Mouse (Mus musculus) heart, adult 2 months (tissue): ENCODE results near the gene Ppard. TPM values are rescaled to one million over a fixed set of nuclear protein-coding genes. Genes with fewer than 3 reads are reported as not detected.

ENCODE experiments used
- DNase-seq, 2 experiments: peaks; one replicate each; pipeline ENCODE4 v3.0.0; 2021
- H3K27ac ChIP-seq: fragments of 200-600 bp; 2 replicates; pipeline ENCODE4 v1.8.1; 2022
- H3K27me3 ChIP-seq: fragments of 200-500 bp; 2 replicates; pipeline ENCODE4 v1.6.1; 2012; ENCODE audit warnings: mild to moderate bottlenecking, low read length, inconsistent platforms, mixed read lengths; ENCODE audit not compliant: control insufficient read depth, insufficient read depth
- H3K36me3 ChIP-seq: fragments of 200-500 bp; 2 replicates; pipeline ENCODE4 v1.6.1; 2012; ENCODE audit warnings: low read length, inconsistent platforms; ENCODE audit not compliant: control insufficient read depth, insufficient read depth
- H3K4me1 ChIP-seq: fragments of 200-500 bp; 2 replicates; pipeline ENCODE4 v1.6.1; 2011; ENCODE audit warnings: low read length; ENCODE audit not compliant: control insufficient read depth, insufficient read depth
- H3K4me3 ChIP-seq: fragments of 200-600 bp; 2 replicates; pipeline ENCODE4 v1.8.1; 2022
- H3K79me2 ChIP-seq: fragments of 200-500 bp; replicated peaks from 2 replicates; pipeline ENCODE4 v1.6.1; 2012; ENCODE audit warnings: mild to moderate bottlenecking, inconsistent platforms, low read length, moderate library complexity, mixed read lengths; ENCODE audit not compliant: control insufficient read depth, insufficient read depth
- H3K9ac ChIP-seq: fragments of 200-500 bp; 2 replicates; pipeline ENCODE4 v1.6.1; 2012; ENCODE audit warnings: low read depth, mild to moderate bottlenecking, control low read depth, inconsistent platforms, low read length, mixed read lengths
- CTCF ChIP-seq: fragments of 200-600 bp; IDR thresholded peaks from 2 replicates; pipeline ENCODE4 v1.8.1; 2022; ENCODE audit warnings: antibody characterized with exemption, mild to moderate bottlenecking, moderate library complexity
- EP300 ChIP-seq: fragments of 200-500 bp; IDR thresholded peaks from 2 replicates; pipeline ENCODE4 v1.6.1; 2011; ENCODE audit warnings: low read depth, low read length, control low read depth; ENCODE audit not compliant: insufficient read depth
- POLR2A ChIP-seq: fragments of 200-500 bp; IDR thresholded peaks from 2 replicates; pipeline ENCODE4 v1.6.1; 2011; ENCODE audit warnings: mild to moderate bottlenecking, low read depth, low read length, control low read depth; ENCODE audit not compliant: insufficient read depth
- WGBS: fragments of 180-500 bp; shearing (Covaris S2); methylation state at CpG from one replicate; pipeline ENCODE4 v1.1.7; 2018; 5-methylcytosine and 5-hydroxymethylcytosine counted together
- intact Hi-C: fragments of 180-260 bp; cut with DNase I; formaldehyde crosslinking; loops from one replicate; pipeline ENCODE4 v1.15.1; 2025
- polyA plus RNA-seq: library from polyadenylated mRNA; depleted of rRNA; stranded (reverse); fragments of >200 nt; gene quantifications from 2 replicates; pipeline ENCODE4 v1.2.3, GENCODE M21; 2012
- total RNA-seq, 2 experiments: library from RNA; stranded (reverse); gene quantifications; 2 replicates each; pipeline ENCODE4 v1.2.3; 2021

The Ppard gene
- total and polyA plus RNA-seq, 3 experiments, result 31.5 to 35.9 (median 33.0) TPM

- DNase-seq, result no peak
- Histone ChIP-seq H3K36me3 (no peaks in the 10 kb centered on the region), H3K4me3 (no peak overlapping the region), H3K4me1 (peaks cover 21% of the 10 kb centered on the region), H3K79me2 (no peaks in the 10 kb centered on the region; the same call in none of the 2 replicates), H3K27ac (peak overlapping the region; percentile 75), H3K9ac (no peak overlapping the region), H3K27me3 (no peaks in the 10 kb centered on the region)
- intact Hi-C loops, result loop anchor here (5.0 kb wide), 1 partner anchor 36 kb away; no protein-coding TSS in a partner anchor
- WGBS, result 63% methylated on average over 4 of the region's 4 CpGs
- TF ChIP-seq POLR2A, result no peak
- TF ChIP-seq CTCF, result no peak
- no peak for TF ChIP-seq EP300
These were observed 4.1 kb downstream of the Ppard start for GRCm38 (mm10) chr17:28236636-28237015.

- WGBS, result 63% methylated on average over 5 of the region's 5 CpGs
- Histone ChIP-seq H3K9ac (no peak overlapping the region), H3K36me3 (no peaks in the 10 kb centered on the region), H3K4me1 (peaks cover 21% of the 10 kb centered on the region), H3K79me2 (no peaks in the 10 kb centered on the region; the same call in none of the 2 replicates), H3K27ac (no peak overlapping the region; the same call in 1 of the 2 replicates), H3K4me3 (no peak overlapping the region), H3K27me3 (no peaks in the 10 kb centered on the region)
- DNase-seq, result no peak
- intact Hi-C loops, result loop anchor here (5.0 kb wide), 1 partner anchor 35 kb away; no protein-coding TSS in a partner anchor
- no peak for TF ChIP-seq POLR2A
These were observed 4.9 kb downstream of the Ppard start for GRCm38 (mm10) chr17:28237362-28237761.

GRCm38 (mm10) chr17:28237874-28238273 lies 5.4 kb downstream of the Ppard start:
- Histone ChIP-seq H3K79me2 (no peaks in the 10 kb centered on the region; the same call in none of the 2 replicates), H3K4me3 (no peak overlapping the region), H3K27me3 (no peaks in the 10 kb centered on the region), H3K36me3 (no peaks in the 10 kb centered on the region), H3K27ac (no peak overlapping the region; the same call in 1 of the 2 replicates), H3K4me1 (peaks cover 21% of the 10 kb centered on the region), H3K9ac (no peak overlapping the region)
- intact Hi-C loops, result loop anchor here (5.0 kb wide), 1 partner anchor 34 kb away; no protein-coding TSS in a partner anchor
- 73% methylated on average over 6 of the region's 6 CpGs for WGBS
- TF ChIP-seq EP300 (no peak), POLR2A (no peak), CTCF (no peak)
- DNase-seq, result no peak

- Histone ChIP-seq H3K4me3 (no peak overlapping the region), H3K79me2 (peaks cover 2% of the 10 kb centered on the region), H3K4me1 (peaks cover 15% of the 10 kb centered on the region), H3K9ac (no peak overlapping the region), H3K27me3 (no peaks in the 10 kb centered on the region), H3K36me3 (no peaks in the 10 kb centered on the region), H3K27ac (no peak overlapping the region)
- intact Hi-C loops, result no loop called here
- WGBS, result 69% methylated on average over 5 of the region's 5 CpGs
- DNase-seq, result no peak
- TF ChIP-seq EP300 (no peak), POLR2A (no peak), CTCF (no peak)
These were observed 8.3 kb downstream of the Ppard start for GRCm38 (mm10) chr17:28240846-28241245.

DNA sequence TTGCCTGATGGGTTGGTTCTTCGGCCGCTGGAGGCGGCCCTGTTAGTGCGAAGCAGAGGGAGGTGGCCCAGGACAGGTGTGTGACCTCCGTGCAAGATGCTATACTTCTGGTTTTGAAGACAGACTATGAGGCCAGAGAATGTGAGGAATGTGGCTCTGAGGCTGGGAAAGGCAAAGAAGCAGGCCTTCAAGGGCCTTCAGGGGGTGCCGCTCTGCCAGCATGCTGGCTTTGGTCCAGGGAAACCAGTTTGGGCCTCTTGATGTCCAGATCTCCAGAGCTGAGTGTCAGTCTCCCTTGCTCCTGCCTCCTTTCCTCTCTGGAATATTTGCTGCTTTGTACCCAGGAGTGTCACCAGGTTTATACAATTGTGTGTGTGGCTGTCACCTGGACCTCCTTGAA lies 9.8 kb downstream of the Ppard start:
- no peak for TF ChIP-seq CTCF
- H3K4me3 ChIP-seq, result no peak overlapping the region
- H3K27ac ChIP-seq, result no peak overlapping the region
- no peaks in the 10 kb centered on the region for H3K27me3 ChIP-seq
- intact Hi-C loops, result no loop called here
- H3K79me2 ChIP-seq, result peaks cover 2% of the 10 kb centered on the region
- no peaks in the 10 kb centered on the region for H3K36me3 ChIP-seq
- DNase-seq, result no peak
- H3K9ac ChIP-seq, result no peak overlapping the region
- peaks cover 8% of the 10 kb centered on the region for H3K4me1 ChIP-seq
- 88% methylated on average over 6 of the region's 6 CpGs for WGBS

- intact Hi-C loops, result no loop called here
- WGBS, result 75% methylated on average over 6 of the region's 6 CpGs
- Histone ChIP-seq H3K36me3 (no peaks in the 10 kb centered on the region), H3K4me3 (no peak overlapping the region), H3K79me2 (peaks cover 2% of the 10 kb centered on the region), H3K4me1 (peaks cover 20% of the 10 kb centered on the region), H3K9ac (no peak overlapping the region), H3K27ac (no peak overlapping the region), H3K27me3 (no peaks in the 10 kb centered on the region)
- TF ChIP-seq EP300 (no peak), POLR2A (no peak), CTCF (no peak)
- DNase-seq, result no peak
These were observed 11.7 kb downstream of the Ppard start for GRCm38 (mm10) chr17:28244214-28244613.

- H3K27ac ChIP-seq, result no peak overlapping the region
These were observed 12.2 kb downstream of the Ppard start for GRCm38 (mm10) chr17:28244714-28245113.

More at GRCm38 (mm10) chr17:28244714-28245113, 12.2 kb downstream of the Ppard start:
- H3K4me1 ChIP-seq, result peaks cover 20% of the 10 kb centered on the region
- TF ChIP-seq POLR2A (no peak), CTCF (no peak), EP300 (no peak)
- peaks cover 2% of the 10 kb centered on the region for H3K79me2 ChIP-seq
- DNase-seq, result no peak
- no peaks in the 10 kb centered on the region for H3K36me3 ChIP-seq
- no peak overlapping the region for H3K9ac ChIP-seq
- H3K4me3 ChIP-seq, result no peak overlapping the region
- 58% methylated on average over 6 of the region's 6 CpGs for WGBS
- intact Hi-C loops, result no loop called here
- no peaks in the 10 kb centered on the region for H3K27me3 ChIP-seq
